Mouse (Mus musculus) forebrain, embryonic 11.5 days (tissue): ENCODE measurements around the gene Card10. TPM values are rescaled to one million over a fixed set of nuclear protein-coding genes. Genes with fewer than 3 reads are reported as not detected.

ENCODE experiments used
- ATAC-seq: fragments of 200-750 bp; cut with Nextera tagmentation; replicated peaks from 2 replicates; pipeline ENCODE4 v1.8.0; 2017; ENCODE audit warnings: moderate TSS enrichment; ENCODE audit not compliant: low FRiP score
- DNase-seq: peaks from one replicate; pipeline ENCODE4 v3.0.0-alpha.2; 2017; ENCODE audit warnings: low spot score
- H3K27ac ChIP-seq: fragments of 300-500 bp; sonication (generic); 2 replicates; pipeline ENCODE4 v1.5.1; 2014; ENCODE audit warnings: low read depth, low read length
- H3K27me3 ChIP-seq: fragments of 300-500 bp; sonication (generic); 2 replicates; pipeline ENCODE4 v1.6.1; 2014; ENCODE audit warnings: mild to moderate bottlenecking, low read length, mixed read lengths; ENCODE audit not compliant: control insufficient read depth, insufficient read depth
- H3K36me3 ChIP-seq: fragments of 300-500 bp; sonication (generic); 2 replicates; pipeline ENCODE4 v1.6.1; 2014; ENCODE audit warnings: mild to moderate bottlenecking, low read length, moderate library complexity, mixed read lengths; ENCODE audit not compliant: control insufficient read depth, insufficient read depth
- H3K4me1 ChIP-seq: fragments of 300-500 bp; sonication (generic); replicated peaks from 2 replicates; pipeline ENCODE4 v1.6.1; 2014; ENCODE audit warnings: low read length, mixed read lengths; ENCODE audit not compliant: control insufficient read depth, insufficient read depth
- H3K4me2 ChIP-seq: fragments of 300-500 bp; sonication (generic); 2 replicates; pipeline ENCODE4 v1.6.1; 2014; ENCODE audit warnings: low read depth, mild to moderate bottlenecking, low read length, moderate library complexity, mixed read lengths; ENCODE audit not compliant: severe bottlenecking
- H3K4me3 ChIP-seq: fragments of 300-500 bp; sonication (generic); 2 replicates; pipeline ENCODE4 v1.5.1; 2014; ENCODE audit warnings: low read depth, low read length
- H3K9ac ChIP-seq: fragments of 300-500 bp; sonication (generic); 2 replicates; pipeline ENCODE4 v1.6.1; 2014; ENCODE audit warnings: low read length
- H3K9me3 ChIP-seq: fragments of 300-500 bp; sonication (generic); 2 replicates; pipeline ENCODE4 v1.6.1; 2016; ENCODE audit warnings: low read length, mixed read lengths; ENCODE audit not compliant: control insufficient read depth
- WGBS: fragments of 180-500 bp; shearing (Covaris S2); extraction: QIAGEN DNeasy Blood & Tissue Kit; methylation state at CpG from one replicate; pipeline ENCODE4 v1.1.7; 2014; 5-methylcytosine and 5-hydroxymethylcytosine counted together
- polyA plus RNA-seq: library from polyadenylated mRNA; unstranded; fragments of >200 nt; fragmentation: Nextera tagmentation; extraction: Ambion mirVana; gene quantifications from 2 replicates; pipeline ENCODE4 v1.2.1, GENCODE M21; 2014

Gene Card10
- polyA plus RNA-seq, 1 experiment from 2014 or later: 2.3 TPM

DNA sequence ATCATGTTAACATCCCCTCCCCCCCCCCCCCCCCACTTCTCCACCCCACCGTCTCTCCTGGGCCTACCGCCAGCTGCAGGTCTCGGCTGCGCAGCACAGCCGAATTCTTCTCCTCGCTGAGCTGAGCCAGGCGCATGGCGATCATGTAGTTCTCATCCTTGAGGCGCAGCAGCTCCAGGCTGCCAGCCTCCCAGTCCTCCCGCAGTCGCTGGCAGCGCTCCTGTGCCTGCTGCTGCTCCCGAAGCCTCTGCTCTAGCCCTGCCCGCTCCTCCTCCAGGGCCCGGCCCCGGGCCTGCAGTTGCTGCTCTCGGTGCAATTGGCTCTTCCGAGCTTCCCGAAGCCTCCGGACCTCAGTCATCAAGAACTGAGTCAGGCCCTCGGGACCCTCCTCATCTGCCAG lies 3.8 kb downstream of the Card10 start:
- ATAC-seq (no peak), DNase-seq (peak; percentile 54)
- Histone ChIP-seq H3K4me2 (no peak overlapping the region), H3K9me3 (no peaks in the 10 kb centered on the region), H3K9ac (no peak overlapping the region), H3K27me3 (peaks cover 26% of the 10 kb centered on the region), H3K4me1 (peaks cover 19% of the 10 kb centered on the region), H3K36me3 (no peaks in the 10 kb centered on the region), H3K4me3 (no peak overlapping the region), H3K27ac (no peak overlapping the region)
- WGBS: 51% methylated on average over 21 of the region's 21 CpGs

DNA sequence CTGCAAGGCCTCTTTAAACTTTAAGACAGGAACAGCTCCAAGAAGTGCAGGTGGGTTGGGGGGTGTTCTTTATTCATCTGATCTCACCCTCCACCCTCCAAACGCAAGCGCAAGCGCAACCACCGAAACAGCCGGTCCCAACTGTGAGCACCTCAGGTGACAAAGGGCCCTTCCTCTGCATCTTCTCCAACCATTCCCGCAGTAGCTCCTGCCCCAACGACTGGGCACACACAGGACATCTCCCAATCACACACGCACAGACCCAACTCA lies 5.8 kb downstream of the Card10 start:
- no peaks in the 10 kb centered on the region for H3K9me3 ChIP-seq
- no peak overlapping the region for H3K9ac ChIP-seq
- ATAC-seq: no peak
- no peak overlapping the region for H3K4me3 ChIP-seq
- peaks cover 10% of the 10 kb centered on the region for H3K27me3 ChIP-seq
- H3K4me2 ChIP-seq: no peak overlapping the region
- DNase-seq: no peak
- no peak overlapping the region for H3K27ac ChIP-seq
- H3K36me3 ChIP-seq: no peaks in the 10 kb centered on the region
- 82% methylated on average over 8 of the region's 8 CpGs for WGBS
- peaks cover 7% of the 10 kb centered on the region for H3K4me1 ChIP-seq

DNA sequence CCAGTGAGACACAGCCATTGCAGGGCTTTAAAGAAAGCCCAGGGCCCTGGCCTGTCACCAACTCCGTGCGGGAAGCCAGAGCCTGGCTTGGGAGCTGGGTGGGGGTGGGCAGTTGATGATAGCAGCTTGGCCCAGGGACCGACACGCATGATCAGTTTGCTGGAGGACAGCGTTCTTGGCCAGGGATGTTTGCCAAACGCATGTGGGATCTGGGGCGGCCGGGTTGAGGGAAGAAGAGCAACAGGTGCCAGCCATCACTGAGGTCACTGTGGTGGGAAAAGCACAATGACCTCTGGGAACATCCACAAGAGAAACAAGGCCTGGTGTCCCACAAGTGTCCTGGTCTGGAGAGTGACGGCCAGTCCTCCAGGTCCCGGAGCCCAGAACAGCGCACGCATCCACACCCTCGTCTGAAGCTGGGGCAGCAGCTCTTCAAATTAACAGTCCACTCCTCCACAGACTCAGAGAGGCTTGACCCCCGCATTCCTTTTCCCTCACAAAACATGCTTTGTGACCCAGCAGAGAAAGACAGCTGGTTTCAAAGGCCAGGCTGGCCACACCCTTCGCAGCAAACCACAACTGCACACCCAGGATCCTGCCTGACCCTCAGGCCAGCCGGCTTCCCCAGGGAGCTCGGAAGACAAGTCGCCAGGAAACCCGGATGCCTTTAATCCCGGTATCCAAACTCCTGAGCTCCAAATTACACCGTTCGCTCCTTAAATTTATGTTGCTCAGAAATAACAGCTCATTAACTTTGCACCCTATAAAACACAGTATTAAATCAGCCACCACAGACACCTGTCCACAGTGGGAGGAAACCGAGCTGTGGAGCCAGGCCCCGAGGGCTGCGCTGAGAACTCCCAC lies 6.4 kb downstream of the Card10 start:
- WGBS: 50% methylated on average over 25 of the region's 25 CpGs
- Histone ChIP-seq H3K4me1 (peaks cover 7% of the 10 kb centered on the region; the same call in 1 of the 2 replicates), H3K9me3 (no peaks in the 10 kb centered on the region), H3K4me2 (no peak overlapping the region), H3K9ac (no peak overlapping the region), H3K36me3 (no peaks in the 10 kb centered on the region), H3K27ac (no peak overlapping the region), H3K4me3 (no peak overlapping the region), H3K27me3 (peaks cover 7% of the 10 kb centered on the region)
- ATAC-seq: no peak
- no peak for DNase-seq

DNA sequence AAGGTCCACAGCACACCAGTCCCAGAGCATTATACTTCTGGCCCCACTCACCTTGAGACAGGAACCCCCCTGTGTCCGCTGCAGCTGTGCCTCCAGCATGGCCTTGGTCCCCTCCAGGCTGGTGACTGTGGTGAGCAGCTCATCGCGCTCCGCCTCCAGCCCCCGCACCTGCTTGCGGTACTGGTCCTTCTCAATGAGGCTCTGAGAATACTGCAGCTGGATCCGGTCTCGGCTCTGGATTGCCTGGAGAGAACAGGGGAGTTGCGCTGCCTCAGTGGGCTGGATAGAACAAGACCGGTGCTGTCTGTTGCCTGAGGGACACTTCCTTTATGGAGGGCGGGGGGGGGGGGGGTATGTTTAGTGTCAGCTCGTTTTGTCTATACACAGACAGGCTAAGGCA lies 11.9 kb downstream of the Card10 start:
- H3K4me3 ChIP-seq: no peak overlapping the region
- 82% methylated on average over 12 of the region's 12 CpGs for WGBS
- H3K9me3 ChIP-seq: no peaks in the 10 kb centered on the region
- ATAC-seq: no peak
- no peak overlapping the region for H3K4me2 ChIP-seq
- no peak for DNase-seq
- H3K27me3 ChIP-seq: no peaks in the 10 kb centered on the region
- no peak overlapping the region for H3K9ac ChIP-seq
- 0 out of 2 replicates have a peak, but pooled peaks cover 1% of the 10 kb centered on the region for H3K4me1 ChIP-seq
- H3K27ac ChIP-seq: no peak overlapping the region
- H3K36me3 ChIP-seq: no peaks in the 10 kb centered on the region

DNA sequence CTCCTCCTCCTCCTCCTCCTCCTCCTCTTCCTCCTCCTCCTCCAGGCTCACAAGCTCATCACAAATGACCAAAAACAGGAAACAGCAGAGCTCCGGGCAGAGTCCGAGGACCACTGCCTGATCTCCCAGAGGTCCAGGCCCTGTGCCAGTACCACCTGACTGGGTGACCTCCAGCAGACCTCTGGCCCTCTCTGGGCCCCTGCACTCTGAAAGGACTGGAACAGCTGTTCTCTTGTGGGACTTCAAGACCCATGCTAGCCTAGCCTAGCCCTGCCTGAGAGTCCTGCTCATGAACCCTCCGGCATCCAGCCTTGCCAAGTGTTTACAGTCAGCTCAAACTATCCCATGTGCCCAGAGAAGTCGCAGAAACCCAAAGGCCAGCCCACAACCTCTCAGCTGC lies 12.4 kb downstream of the Card10 start:
- Histone ChIP-seq H3K4me2 (no peak overlapping the region), H3K4me1 (0 out of 2 replicates have a peak, but pooled peaks cover 2% of the 10 kb centered on the region), H3K4me3 (no peak overlapping the region), H3K27ac (no peak overlapping the region), H3K9ac (no peak overlapping the region), H3K9me3 (no peaks in the 10 kb centered on the region), H3K36me3 (no peaks in the 10 kb centered on the region), H3K27me3 (no peaks in the 10 kb centered on the region)
- DNase-seq (no peak), ATAC-seq (no peak)
- WGBS: 75% methylated on average over 4 of the region's 4 CpGs

DNA sequence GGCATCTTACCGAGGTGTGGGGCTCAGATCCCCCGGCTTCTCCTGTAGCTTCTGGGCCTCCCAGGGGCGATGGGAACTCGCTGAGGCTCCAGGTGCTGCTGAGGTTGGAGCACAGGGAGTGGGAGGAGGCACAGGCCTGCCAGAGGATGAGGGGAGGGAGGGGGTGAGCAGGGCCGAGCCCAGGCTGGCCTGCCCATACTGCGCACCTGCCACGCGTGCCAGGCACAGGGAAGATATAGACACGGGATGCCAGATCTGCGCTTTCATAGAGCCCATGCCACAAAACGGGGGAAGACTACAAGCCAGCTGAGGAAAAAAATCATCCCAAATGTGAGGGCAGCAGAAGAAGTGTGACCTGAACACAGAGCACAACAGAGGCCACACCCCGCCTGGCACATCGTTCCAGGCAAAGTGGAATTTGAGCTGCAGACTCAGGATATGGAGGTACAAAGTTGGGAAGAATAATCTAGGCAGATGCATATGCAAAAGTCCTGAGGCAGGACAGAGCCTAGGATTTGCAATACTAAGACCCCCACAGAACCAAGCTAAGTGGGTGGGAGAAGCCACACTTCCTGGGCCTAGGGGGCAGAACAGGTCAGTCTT lies 13.0 kb downstream of the Card10 start:
- no peak for DNase-seq
- WGBS: 87% methylated on average over 13 of the region's 13 CpGs

DNA sequence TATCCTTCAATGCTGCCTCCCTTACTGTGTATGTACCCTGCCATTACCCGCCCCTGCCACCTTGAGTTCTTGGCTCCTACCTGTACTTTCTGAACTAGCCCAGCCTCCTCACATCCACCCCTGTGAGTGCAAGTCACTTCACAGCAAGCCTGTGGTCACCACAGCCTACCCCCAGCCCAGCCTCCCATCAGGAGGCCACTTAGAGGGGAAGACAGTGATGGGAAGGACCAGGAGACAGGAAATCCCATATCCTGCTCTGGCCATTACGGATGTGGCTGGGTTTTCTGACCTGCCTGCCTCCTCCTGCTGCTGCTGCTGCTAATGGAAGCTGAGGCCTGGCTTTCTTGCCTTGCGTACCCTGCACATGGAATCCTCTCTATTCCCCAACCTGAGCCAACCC lies 14.8 kb downstream of the Card10 start:
- 75% methylated on average over 3 of the region's 3 CpGs for WGBS
- Histone ChIP-seq H3K9me3 (no peaks in the 10 kb centered on the region), H3K4me2 (no peak overlapping the region), H3K9ac (no peak overlapping the region), H3K4me1 (0 out of 2 replicates have a peak, but pooled peaks cover 2% of the 10 kb centered on the region), H3K4me3 (no peak overlapping the region), H3K36me3 (no peaks in the 10 kb centered on the region), H3K27me3 (no peaks in the 10 kb centered on the region), H3K27ac (no peak overlapping the region)
- ATAC-seq (no peak), DNase-seq (no peak)

More for the DNA sequence above, 13.0 kb downstream of the Card10 start:
- Histone ChIP-seq H3K27ac (no peak overlapping the region), H3K4me2 (no peak overlapping the region), H3K9me3 (no peaks in the 10 kb centered on the region), H3K4me1 (0 out of 2 replicates have a peak, but pooled peaks cover 2% of the 10 kb centered on the region), H3K27me3 (no peaks in the 10 kb centered on the region), H3K9ac (no peak overlapping the region), H3K36me3 (no peaks in the 10 kb centered on the region), H3K4me3 (no peak overlapping the region)
- no peak for ATAC-seq

DNA sequence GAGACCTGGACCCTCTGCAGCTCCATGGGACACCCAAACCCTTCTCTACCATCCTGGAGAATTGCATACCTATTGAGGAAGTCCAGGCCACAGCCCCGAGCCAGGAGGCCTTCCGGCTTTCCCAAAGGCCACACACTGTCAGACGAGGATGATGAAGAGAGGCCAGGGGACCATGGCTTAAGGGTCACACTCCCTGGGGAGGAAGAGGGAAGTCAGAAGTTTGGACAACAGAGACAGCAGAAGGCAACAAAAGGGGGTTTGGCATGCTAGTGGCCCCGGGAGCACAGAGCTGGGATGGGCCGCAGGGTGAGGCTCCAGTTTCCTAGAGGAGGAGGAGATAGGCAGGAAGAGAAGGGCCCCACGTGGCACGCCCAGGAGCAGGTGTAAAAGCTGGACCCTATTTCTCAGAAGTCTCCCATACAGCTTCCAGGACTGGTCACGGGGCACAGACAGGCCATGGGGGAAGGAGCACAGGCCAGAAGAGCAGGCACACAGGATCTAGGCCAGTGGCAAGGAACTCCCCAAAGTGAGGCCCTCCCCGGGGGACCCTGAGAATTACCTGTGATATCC lies 15.5 kb downstream of the Card10 start:
- no peak overlapping the region for H3K4me3 ChIP-seq
- ATAC-seq (no peak), DNase-seq (no peak)
- no peaks in the 10 kb centered on the region for H3K9me3 ChIP-seq
- H3K36me3 ChIP-seq: no peaks in the 10 kb centered on the region
- WGBS: 76% methylated on average over 9 of the region's 9 CpGs
- H3K27me3 ChIP-seq: no peaks in the 10 kb centered on the region
- H3K27ac ChIP-seq: no peak overlapping the region
- H3K9ac ChIP-seq: no peak overlapping the region
- 0 out of 2 replicates have a peak, but pooled peaks cover 2% of the 10 kb centered on the region for H3K4me1 ChIP-seq
- H3K4me2 ChIP-seq: no peak overlapping the region
